Mouse (Mus musculus) forebrain, embryonic 14.5 days (tissue): ENCODE measurements around the gene Baz2b. TPM values are rescaled to one million over a fixed set of nuclear protein-coding genes. Genes with fewer than 3 reads are reported as not detected.

ENCODE experiments used
- ATAC-seq: fragments of 200-750 bp; cut with Nextera tagmentation; 2 replicates; pipeline ENCODE4 v1.8.0; 2017; ENCODE audit warnings: mild to moderate bottlenecking, moderate library complexity
- DNase-seq: peaks from one replicate; pipeline ENCODE4 v3.0.0-alpha.2; 2015; ENCODE audit warnings: low spot score
- H3K27ac ChIP-seq: fragments of 300-500 bp; sonication (generic); 2 replicates; pipeline ENCODE4 v1.5.1; 2014; ENCODE audit warnings: low read depth, mild to moderate bottlenecking, control low read depth, low read length, moderate library complexity
- H3K27me3 ChIP-seq: fragments of 300-500 bp; sonication (generic); replicated peaks from 2 replicates; pipeline ENCODE4 v1.6.1; 2014; ENCODE audit warnings: low read length, control low read depth, mixed read lengths; ENCODE audit not compliant: control insufficient read depth, insufficient read depth
- H3K36me3 ChIP-seq: fragments of 300-500 bp; sonication (generic); 2 replicates; pipeline ENCODE4 v1.6.1; 2014; ENCODE audit warnings: low read length, control low read depth; ENCODE audit not compliant: control insufficient read depth, insufficient read depth
- H3K4me1 ChIP-seq: fragments of 300-500 bp; sonication (generic); 2 replicates; pipeline ENCODE4 v1.6.1; 2014; ENCODE audit warnings: antibody characterized with exemption, low read length, control low read depth; ENCODE audit not compliant: control insufficient read depth, insufficient read depth
- H3K4me2 ChIP-seq: fragments of 300-500 bp; sonication (generic); 2 replicates; pipeline ENCODE4 v1.6.1; 2014; ENCODE audit warnings: mild to moderate bottlenecking, control low read depth, low read length
- H3K4me3 ChIP-seq: fragments of 300-500 bp; sonication (generic); 2 replicates; pipeline ENCODE4 v1.5.1; 2014; ENCODE audit warnings: low read depth, low read length, control low read depth
- H3K9ac ChIP-seq: fragments of 300-500 bp; sonication (generic); 2 replicates; pipeline ENCODE4 v1.6.1; 2014; ENCODE audit warnings: mild to moderate bottlenecking, low read length, control low read depth, moderate library complexity
- H3K9me3 ChIP-seq: fragments of 300-500 bp; sonication (generic); replicated peaks from 2 replicates; pipeline ENCODE4 v1.6.1; 2016; ENCODE audit warnings: low read length, control low read depth, mixed read lengths; ENCODE audit not compliant: control insufficient read depth
- WGBS: fragments of 180-500 bp; shearing (Covaris S2); extraction: QIAGEN DNeasy Blood & Tissue Kit; methylation state at CpG from one replicate; pipeline ENCODE4 v1.1.7; 2014; 5-methylcytosine and 5-hydroxymethylcytosine counted together
- polyA plus RNA-seq: library from polyadenylated mRNA; unstranded; fragments of >200 nt; fragmentation: Nextera tagmentation; extraction: Ambion mirVana; gene quantifications from 2 replicates; pipeline ENCODE4 v1.2.1, GENCODE M21; 2014

Baz2b gene
- polyA plus RNA-seq, 1 experiment from 2014 or later = 40.4 TPM

GRCm38 (mm10) chr2:59881404-59881803, 328.2 kb downstream of the Baz2b start:
- peak overlapping the region; percentile 83; the same call in 1 of the 2 replicates for H3K4me2 ChIP-seq
- ATAC-seq (no peak), DNase-seq (no peak)
- no peaks in the 10 kb centered on the region for H3K9me3 ChIP-seq
- H3K36me3 ChIP-seq = no peaks in the 10 kb centered on the region
- H3K4me3 ChIP-seq = peak overlapping the region; percentile 76; the same call in 1 of the 2 replicates
- H3K27ac ChIP-seq = no peak overlapping the region
- H3K27me3 ChIP-seq = no peaks in the 10 kb centered on the region
- H3K9ac ChIP-seq = peak overlapping the region; percentile 70; the same call in 1 of the 2 replicates
- WGBS = 87% methylated on average over 6 of the region's 6 CpGs
- H3K4me1 ChIP-seq = no peaks in the 10 kb centered on the region; the same call in 1 of the 2 replicates

GRCm38 (mm10) chr2:59878221-59878620, 331.4 kb downstream of the Baz2b start:
- DNase-seq (no peak), ATAC-seq (no peak)
- Histone ChIP-seq H3K9ac (no peak overlapping the region), H3K4me1 (no peaks in the 10 kb centered on the region; the same call in 1 of the 2 replicates), H3K4me2 (no peak overlapping the region), H3K9me3 (no peaks in the 10 kb centered on the region), H3K27me3 (no peaks in the 10 kb centered on the region), H3K27ac (no peak overlapping the region), H3K36me3 (no peaks in the 10 kb centered on the region), H3K4me3 (no peak overlapping the region)
- WGBS = 83% methylated on average over 19 of the region's 19 CpGs

- H3K27ac ChIP-seq = no peak overlapping the region
- H3K36me3 ChIP-seq = no peaks in the 10 kb centered on the region
- no peak overlapping the region for H3K4me2 ChIP-seq
These were observed 332.3 kb downstream of the Baz2b start for GRCm38 (mm10) chr2:59877335-59877734.

GRCm38 (mm10) chr2:59876482-59876881, 333.2 kb downstream of the Baz2b start:
- Histone ChIP-seq H3K4me3 (no peak overlapping the region), H3K36me3 (no peaks in the 10 kb centered on the region), H3K9me3 (no peaks in the 10 kb centered on the region), H3K4me2 (no peak overlapping the region), H3K27me3 (no peaks in the 10 kb centered on the region), H3K9ac (no peak overlapping the region), H3K27ac (no peak overlapping the region), H3K4me1 (no peaks in the 10 kb centered on the region)
- 93% methylated on average over 15 of the region's 15 CpGs for WGBS
- ATAC-seq (no peak), DNase-seq (no peak)

More at GRCm38 (mm10) chr2:59877335-59877734, 332.3 kb downstream of the Baz2b start:
- H3K27me3 ChIP-seq = no peaks in the 10 kb centered on the region
- ATAC-seq (no peak), DNase-seq (no peak)
- WGBS = 90% methylated on average over 4 of the region's 4 CpGs
- no peaks in the 10 kb centered on the region; the same call in 1 of the 2 replicates for H3K4me1 ChIP-seq
- no peak overlapping the region for H3K4me3 ChIP-seq
- no peak overlapping the region for H3K9ac ChIP-seq
- no peaks in the 10 kb centered on the region for H3K9me3 ChIP-seq

- no peak overlapping the region for H3K27ac ChIP-seq
- no peak overlapping the region for H3K4me2 ChIP-seq
- no peak overlapping the region for H3K4me3 ChIP-seq
- 93% methylated on average over 6 of the region's 6 CpGs for WGBS
- ATAC-seq (no peak), DNase-seq (no peak)
- no peak overlapping the region for H3K9ac ChIP-seq
- H3K9me3 ChIP-seq = no peaks in the 10 kb centered on the region
- H3K27me3 ChIP-seq = no peaks in the 10 kb centered on the region
- H3K4me1 ChIP-seq = no peaks in the 10 kb centered on the region
- no peaks in the 10 kb centered on the region for H3K36me3 ChIP-seq
These were observed 339.1 kb downstream of the Baz2b start for GRCm38 (mm10) chr2:59870526-59870925.

GRCm38 (mm10) chr2:59862618-59863017, 347.0 kb downstream of the Baz2b start:
- no peaks in the 10 kb centered on the region for H3K36me3 ChIP-seq
- H3K27me3 ChIP-seq = no peaks in the 10 kb centered on the region
- no peak for ATAC-seq
- H3K4me2 ChIP-seq = no peak overlapping the region
- H3K4me1 ChIP-seq = no peaks in the 10 kb centered on the region
- H3K9ac ChIP-seq = no peak overlapping the region
- DNase-seq = no peak
- WGBS = 95% methylated on average over 6 of the region's 6 CpGs
- H3K27ac ChIP-seq = no peak overlapping the region
- H3K4me3 ChIP-seq = no peak overlapping the region
- H3K9me3 ChIP-seq = no peaks in the 10 kb centered on the region

GRCm38 (mm10) chr2:59854363-59854762, 355.3 kb downstream of the Baz2b start:
- no peak for DNase-seq
- Histone ChIP-seq H3K4me2 (no peak overlapping the region), H3K9ac (no peak overlapping the region), H3K36me3 (no peaks in the 10 kb centered on the region), H3K27me3 (no peaks in the 10 kb centered on the region), H3K9me3 (no peaks in the 10 kb centered on the region), H3K27ac (no peak overlapping the region), H3K4me1 (no peaks in the 10 kb centered on the region), H3K4me3 (no peak overlapping the region)
- WGBS = 71% methylated on average over 9 of the region's 9 CpGs
- ATAC-seq = no peak

- H3K36me3 ChIP-seq = no peaks in the 10 kb centered on the region
- no peak overlapping the region for H3K9ac ChIP-seq
- no peak overlapping the region for H3K4me2 ChIP-seq
- H3K27me3 ChIP-seq = no peaks in the 10 kb centered on the region
- no peaks in the 10 kb centered on the region for H3K4me1 ChIP-seq
- no peak overlapping the region for H3K4me3 ChIP-seq
- H3K27ac ChIP-seq = no peak overlapping the region
- DNase-seq = peak; percentile 17
- no peaks in the 10 kb centered on the region for H3K9me3 ChIP-seq
- 79% methylated on average over 10 of the region's 10 CpGs for WGBS
- ATAC-seq = no peak
These were observed 356.1 kb downstream of the Baz2b start for GRCm38 (mm10) chr2:59853543-59853942.

- no peak overlapping the region for H3K27ac ChIP-seq
- no peaks in the 10 kb centered on the region for H3K36me3 ChIP-seq
- no peak overlapping the region for H3K4me3 ChIP-seq
- H3K27me3 ChIP-seq = no peaks in the 10 kb centered on the region
- H3K9ac ChIP-seq = no peak overlapping the region
- WGBS = 67% methylated on average over 11 of the region's 11 CpGs
- DNase-seq = no peak
- H3K4me2 ChIP-seq = no peak overlapping the region
- no peaks in the 10 kb centered on the region for H3K9me3 ChIP-seq
- no peaks in the 10 kb centered on the region for H3K4me1 ChIP-seq
- no peak for ATAC-seq
These were observed 356.7 kb downstream of the Baz2b start for GRCm38 (mm10) chr2:59852916-59853315.
